In the genomic region with DNA sequence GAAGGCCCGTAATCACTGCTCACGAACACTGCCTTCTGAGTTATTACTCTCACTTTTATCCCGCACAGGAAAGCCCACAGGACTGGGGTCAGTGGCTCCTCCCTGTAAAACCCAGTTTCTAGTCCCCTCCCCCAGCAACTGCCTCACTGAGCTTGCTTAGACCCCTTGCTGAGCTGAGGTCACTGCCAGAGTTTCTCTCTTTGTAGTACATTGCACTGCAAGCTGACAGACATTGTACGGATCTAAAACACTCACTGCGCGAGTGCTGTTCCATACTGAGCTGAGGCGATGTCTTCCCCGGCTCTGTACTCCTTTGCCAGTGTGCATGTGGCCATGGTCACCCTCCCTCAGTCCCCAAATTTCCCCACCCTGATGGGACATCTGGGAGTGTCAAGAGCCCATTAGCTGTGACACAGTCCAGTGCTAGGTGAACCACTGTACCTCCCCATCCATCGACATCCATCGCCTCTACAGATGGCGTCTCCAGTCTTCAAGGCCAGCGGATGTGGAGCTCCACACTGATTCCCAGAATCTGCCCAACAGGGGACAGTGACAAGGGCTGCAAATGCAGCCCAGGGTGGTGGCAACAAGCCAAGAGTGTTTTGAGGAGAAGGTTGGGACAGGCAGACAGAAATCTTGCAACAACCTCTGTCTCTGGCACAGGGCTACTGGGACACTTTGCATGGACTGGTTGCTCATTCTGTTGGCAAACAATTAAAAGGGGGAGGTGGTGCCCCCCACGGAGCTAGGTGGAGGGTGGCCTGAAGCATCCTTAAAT, we compare ENCODE assay signal across 12 mouse cellular contexts.
DNase-seq lines count a peak whose midpoint lies in the region; ATAC-seq and TF ChIP-seq lines count a peak whose summit lies in the region.
"Had no signal": no experiment of that assay in that cellular context is flagged by ENCODE, and none has a peak within 500 bp of the region (broad histone marks: within the 10 kb centered on the region; RNA-seq: fewer than 3 reads in every experiment).

No protein-coding gene starts in this region.

- no peak overlapping the region for H3K4me2 ChIP-seq in midbrain, embryonic 12.5 days (replicated peaks)
- H3K4me2 ChIP-seq in midbrain, postnatal 0 days (ENCODE audit: low read depth, low read length, poor library complexity, severe bottlenecking), result no peak overlapping the region
- H3K4me2 ChIP-seq in hindbrain, embryonic 13.5 days, result no peak overlapping the region
- no peak overlapping the region for H3K4me2 ChIP-seq in stomach, postnatal 0 days (replicated peaks; ENCODE audit: low read depth)

- H3K9me3 ChIP-seq in midbrain, embryonic 12.5 days, result no peaks in the 10 kb centered on the region
- H3K9me3 ChIP-seq in midbrain, postnatal 0 days (ENCODE audit: low read length), result no peaks in the 10 kb centered on the region
- H3K9me3 ChIP-seq in hindbrain, embryonic 13.5 days, result no peaks in the 10 kb centered on the region
- H3K9me3 ChIP-seq in stomach, postnatal 0 days (ENCODE audit: control insufficient read depth, low read length), result no peaks in the 10 kb centered on the region

- H3K27ac ChIP-seq in midbrain, embryonic 12.5 days (replicated peaks), result peak overlapping the region; percentile 25; the same call in 1 of the 2 replicates
- H3K27ac ChIP-seq in midbrain, postnatal 0 days (ENCODE audit: low read depth, low read length), result no peak overlapping the region
- peak overlapping the region; percentile 23 for H3K27ac ChIP-seq in hindbrain, embryonic 13.5 days
- H3K27ac ChIP-seq in stomach, postnatal 0 days (replicated peaks), result no peak overlapping the region
- H3K27ac ChIP-seq: macrophage had no signal

- peaks cover 24% of the 10 kb centered on the region for H3K4me1 ChIP-seq in midbrain, embryonic 12.5 days
- H3K4me1 ChIP-seq in midbrain, postnatal 0 days (ENCODE audit: insufficient read depth, low read length), result no peaks in the 10 kb centered on the region
- peaks cover 54% of the 10 kb centered on the region for H3K4me1 ChIP-seq in hindbrain, embryonic 13.5 days (replicated peaks)
- H3K4me1 ChIP-seq in stomach, postnatal 0 days (replicated peaks; ENCODE audit: control insufficient read depth, insufficient read depth), result no peaks in the 10 kb centered on the region

- H3K4me3 ChIP-seq in midbrain, embryonic 12.5 days, result no peak overlapping the region
- no peak overlapping the region for H3K4me3 ChIP-seq in midbrain, postnatal 0 days (ENCODE audit: low read depth, low read length)
- no peak overlapping the region for H3K4me3 ChIP-seq in hindbrain, embryonic 13.5 days
- no peak overlapping the region for H3K4me3 ChIP-seq in stomach, postnatal 0 days (ENCODE audit: low read depth, low read length)

- peak; percentile 49 for DNase-seq in embryo, embryonic 10 days (ENCODE audit: low spot score)
- no peak for DNase-seq in embryo, embryonic 9.5 days (ENCODE audit: extremely low spot score)
- no peak for DNase-seq in midbrain, postnatal 0 days (ENCODE audit: low spot score)
- DNase-seq in stomach, postnatal 0 days (ENCODE audit: low spot score), result no peak
- no peak for DNase-seq in T-cell, adult 2 months (ENCODE audit: low spot score)
- DNase-seq in right cerebral cortex, postnatal 4 days, result no peak
- DNase-seq: B cell, adult 2 months; heart, postnatal 14 days; layer of hippocampus, adult 9-11 months had no signal

- no peaks in the 10 kb centered on the region for H3K27me3 ChIP-seq in midbrain, embryonic 12.5 days
- H3K27me3 ChIP-seq in midbrain, postnatal 0 days (ENCODE audit: insufficient read depth, low read length), result no peaks in the 10 kb centered on the region
- H3K27me3 ChIP-seq in hindbrain, embryonic 13.5 days, result no peaks in the 10 kb centered on the region
- H3K27me3 ChIP-seq in stomach, postnatal 0 days (ENCODE audit: control insufficient read depth, insufficient read depth, low read length), result no peaks in the 10 kb centered on the region

- TF ChIP-seq CTCF in midbrain, postnatal 0 days (IDR thresholded peaks at IDR 0.05), result no peak
- no peak for TF ChIP-seq CTCF in stomach, postnatal 0 days (IDR thresholded peaks at IDR 0.05; ENCODE audit: low read depth)

- ATAC-seq in midbrain, embryonic 12.5 days (ENCODE audit: low FRiP score, low read depth), result no peak
- no peak for ATAC-seq in midbrain, postnatal 0 days (ENCODE audit: low FRiP score)
- no peak for ATAC-seq in hindbrain, embryonic 13.5 days (ENCODE audit: low FRiP score)
- ATAC-seq in stomach, postnatal 0 days (ENCODE audit: low FRiP score, low TSS enrichment), result peak; percentile 13; the same call in 1 of the 2 replicates

- no peak for TF ChIP-seq EP300 in stomach, postnatal 0 days (optimal IDR thresholded peaks at IDR 0.05)

- no peak overlapping the region for H3K9ac ChIP-seq in midbrain, embryonic 12.5 days (replicated peaks)
- H3K9ac ChIP-seq in midbrain, postnatal 0 days (replicated peaks; ENCODE audit: low read length, poor library complexity, severe bottlenecking), result no peak overlapping the region
- no peak overlapping the region for H3K9ac ChIP-seq in hindbrain, embryonic 13.5 days
- H3K9ac ChIP-seq in stomach, postnatal 0 days (ENCODE audit: low read length), result no peak overlapping the region

- no peaks in the 10 kb centered on the region for H3K36me3 ChIP-seq in midbrain, embryonic 12.5 days
- no peaks in the 10 kb centered on the region; the same call in 1 of the 2 replicates for H3K36me3 ChIP-seq in midbrain, postnatal 0 days (ENCODE audit: insufficient read depth, low read length)
- peaks cover 4% of the 10 kb centered on the region; the same call in 1 of the 2 replicates for H3K36me3 ChIP-seq in hindbrain, embryonic 13.5 days
- H3K36me3 ChIP-seq in stomach, postnatal 0 days (ENCODE audit: control insufficient read depth, insufficient read depth, low read length), result no peaks in the 10 kb centered on the region; the same call in 1 of the 2 replicates

- WGBS in midbrain, embryonic 12.5 days, result 56% methylated on average over 13 of the region's 13 CpGs
- 55% methylated on average over 13 of the region's 13 CpGs for WGBS in midbrain, postnatal 0 days
- 44% methylated on average over 13 of the region's 13 CpGs for WGBS in hindbrain, embryonic 13.5 days
- 75% methylated on average over 13 of the region's 13 CpGs for WGBS in stomach, postnatal 0 days

Comparison
In these comparisons a context has a peak if more than half of its experiments do, and no peak if none do; other contexts are left out.
1. H3K27ac ChIP-seq: peak in midbrain, embryonic 12.5 days (single experiment) and hindbrain, embryonic 13.5 days (single experiment); none in midbrain, postnatal 0 days (single experiment) and stomach, postnatal 0 days (single experiment).